Mouse (Mus musculus): ENCODE data around the gene Fgd2. TPM values are rescaled to one million over a fixed set of nuclear protein-coding genes. Genes with fewer than 3 reads are reported as not detected.

The Fgd2 gene
- polyA plus RNA-seq, 1 experiment from 2014 or later: 6.3 TPM

DNA sequence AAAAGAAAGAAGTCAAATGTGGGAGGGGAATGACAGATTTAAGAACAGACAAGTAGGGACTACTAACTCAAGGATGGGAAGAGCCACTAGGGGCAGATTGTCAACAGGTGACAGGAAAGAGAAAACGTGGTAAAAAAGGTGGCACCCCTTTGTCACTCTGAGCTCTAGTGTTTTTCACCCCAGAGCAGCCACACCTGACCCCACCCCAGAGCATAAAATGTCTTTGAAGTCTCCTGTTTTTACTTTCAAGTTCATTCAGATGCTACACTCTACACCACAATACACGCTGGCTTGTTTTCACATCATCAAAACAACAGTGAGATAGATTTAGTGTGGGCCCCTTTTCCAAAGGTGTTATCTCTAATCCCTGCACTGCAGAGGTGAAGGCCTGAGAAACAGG, 68.1 kb downstream of the Fgd2 start:
- Histone ChIP-seq H3K36me3 (replicated peaks) (no peaks in the 10 kb centered on the region), H3K4me1 (peaks cover 32% of the 10 kb centered on the region), H3K4me3 (no peak overlapping the region), H3K27ac (no peak overlapping the region), H3K9me3 (no peaks in the 10 kb centered on the region; the same call in 1 of the 2 replicates), H3K27me3 (ENCODE audit: poor library complexity, severe bottlenecking) (no peaks in the 10 kb centered on the region)
- 46% methylated on average over 2 of the region's 2 CpGs for WGBS
- DNase-seq (ENCODE audit: extremely low spot score, low spot score): no peak

Other genes with a start within 250 kb of the Fgd2 start
- gene Rab44, start 246.8 kb upstream of the Fgd2 start, polyA plus RNA-seq (2016; fragmentation: Nextera tagmentation; extraction: Ambion mirVana): 0.20 and 0.25 TPM in 2 replicates
- 5.3 and 6.2 TPM in 2 replicates for gene Cpne5, start 122.7 kb upstream of the Fgd2 start, polyA plus RNA-seq (2016; fragmentation: Nextera tagmentation; extraction: Ambion mirVana)
- gene Ppil1, start 96.7 kb upstream of the Fgd2 start, polyA plus RNA-seq (2016; fragmentation: Nextera tagmentation; extraction: Ambion mirVana): 230 and 235 TPM in 2 replicates
- gene BC004004, start 92.1 kb upstream of the Fgd2 start, polyA plus RNA-seq (2016; fragmentation: Nextera tagmentation; extraction: Ambion mirVana): 54.6 and 56.6 TPM in 2 replicates
- gene Pi16, start 43.2 kb upstream of the Fgd2 start, polyA plus RNA-seq (2016; fragmentation: Nextera tagmentation; extraction: Ambion mirVana): 0.71 and 0.73 TPM in 2 replicates
- 255 and 270 TPM in 2 replicates for gene Mtch1, start 13.0 kb upstream of the Fgd2 start, polyA plus RNA-seq (2016; fragmentation: Nextera tagmentation; extraction: Ambion mirVana)
- gene Pim1, start 129.8 kb downstream of the Fgd2 start, polyA plus RNA-seq (2016; fragmentation: Nextera tagmentation; extraction: Ambion mirVana): 32.2 and 33.1 TPM in 2 replicates
- gene Gm17657, start 188.7 kb downstream of the Fgd2 start, polyA plus RNA-seq (2016; fragmentation: Nextera tagmentation; extraction: Ambion mirVana): not detected in 2 replicates
- gene Tbc1d22b, start 188.9 kb downstream of the Fgd2 start, polyA plus RNA-seq (2016; fragmentation: Nextera tagmentation; extraction: Ambion mirVana): 18.3 and 19.3 TPM in 2 replicates
- gene Tmem217, start 191.5 kb downstream of the Fgd2 start, polyA plus RNA-seq (2016; fragmentation: Nextera tagmentation; extraction: Ambion mirVana): 1.0 and 1.2 TPM in 2 replicates